Mouse (Mus musculus): ENCODE measurements around the gene Acsbg2. TPM values are rescaled to one million over a fixed set of nuclear protein-coding genes. Genes with fewer than 3 reads are reported as not detected.

The Acsbg2 gene
- polyA plus RNA-seq, 1 experiment from 2014 or later = not detected

DNA sequence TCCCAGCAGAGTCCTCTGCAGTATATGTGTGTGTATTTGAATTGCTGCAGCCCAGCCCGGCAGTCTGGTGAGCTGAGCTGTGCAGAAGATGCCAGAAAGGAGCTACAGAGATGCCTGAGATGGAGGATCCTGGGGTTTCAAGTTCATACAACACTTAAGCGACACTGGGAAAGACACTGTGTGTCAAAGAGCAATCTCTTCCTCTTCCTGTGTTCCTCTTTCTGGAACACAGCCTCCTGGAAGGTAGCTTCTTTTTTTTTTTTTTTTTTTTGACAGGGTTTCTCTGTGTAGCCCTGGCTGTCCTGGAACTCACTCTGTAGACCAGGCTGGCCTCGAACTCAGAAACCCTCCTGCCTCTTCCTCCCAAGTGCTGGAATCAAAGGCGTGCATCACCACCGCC is 25.5 kb downstream of the Acsbg2 start:
- TF ChIP-seq CTCF (IDR thresholded peaks at IDR 0.05; ENCODE audit: low read depth) = no peak
- Histone ChIP-seq H3K9me3 (replicated peaks; ENCODE audit: low read length) (no peaks in the 10 kb centered on the region), H3K27ac (no peak overlapping the region), H3K36me3 (ENCODE audit: insufficient read depth, low read length) (no peaks in the 10 kb centered on the region), H3K27me3 (ENCODE audit: insufficient read depth, low read length) (no peaks in the 10 kb centered on the region), H3K4me2 (ENCODE audit: low read length) (no peak overlapping the region), H3K4me1 (replicated peaks; ENCODE audit: insufficient read depth, low read length) (no peaks in the 10 kb centered on the region), H3K9ac (ENCODE audit: low read depth, low read length) (no peak overlapping the region), H3K4me3 (replicated peaks; ENCODE audit: low read depth, low read length) (no peak overlapping the region)
- ATAC-seq (replicated peaks; ENCODE audit: low FRiP score, low read depth) = no peak
- no peak for DNase-seq (ENCODE audit: low spot score)
- 79% methylated on average over 5 of the region's 5 CpGs for WGBS

DNA sequence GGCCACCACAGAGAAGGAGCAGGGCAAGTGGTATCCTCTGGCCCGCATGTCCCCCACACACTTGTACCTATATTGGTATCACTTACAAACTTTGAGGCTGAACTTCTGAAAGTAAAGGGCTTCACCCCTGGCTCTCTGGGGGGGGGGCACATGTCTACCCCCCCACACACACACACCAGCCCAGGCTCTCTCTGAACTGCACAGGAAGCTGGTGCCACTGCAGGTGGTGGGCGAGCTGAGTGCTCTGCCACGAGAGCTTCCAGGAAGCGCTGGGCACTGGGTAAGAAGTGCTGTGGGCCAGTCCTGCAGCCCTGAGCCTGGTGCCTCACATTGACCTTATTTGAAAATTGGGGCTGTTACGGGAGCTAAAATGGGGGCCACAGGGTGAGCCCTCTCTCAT is 30.6 kb downstream of the Acsbg2 start:
- no peak for ATAC-seq (replicated peaks; ENCODE audit: low FRiP score, low read depth)
- no peaks in the 10 kb centered on the region for H3K9me3 ChIP-seq (replicated peaks; ENCODE audit: low read length)
- H3K36me3 ChIP-seq (ENCODE audit: insufficient read depth, low read length) = no peaks in the 10 kb centered on the region
- H3K4me2 ChIP-seq (ENCODE audit: low read length) = no peak overlapping the region
- TF ChIP-seq CTCF (IDR thresholded peaks at IDR 0.05; ENCODE audit: low read depth) = no peak
- no peak for DNase-seq (ENCODE audit: low spot score)
- WGBS = 84% methylated on average over 5 of the region's 5 CpGs
- H3K9ac ChIP-seq (ENCODE audit: low read depth, low read length) = no peak overlapping the region
- no peak overlapping the region for H3K4me3 ChIP-seq (replicated peaks; ENCODE audit: low read depth, low read length)
- no peak overlapping the region for H3K27ac ChIP-seq
- H3K27me3 ChIP-seq (ENCODE audit: insufficient read depth, low read length) = no peaks in the 10 kb centered on the region
- H3K4me1 ChIP-seq (replicated peaks; ENCODE audit: insufficient read depth, low read length) = no peaks in the 10 kb centered on the region

DNA sequence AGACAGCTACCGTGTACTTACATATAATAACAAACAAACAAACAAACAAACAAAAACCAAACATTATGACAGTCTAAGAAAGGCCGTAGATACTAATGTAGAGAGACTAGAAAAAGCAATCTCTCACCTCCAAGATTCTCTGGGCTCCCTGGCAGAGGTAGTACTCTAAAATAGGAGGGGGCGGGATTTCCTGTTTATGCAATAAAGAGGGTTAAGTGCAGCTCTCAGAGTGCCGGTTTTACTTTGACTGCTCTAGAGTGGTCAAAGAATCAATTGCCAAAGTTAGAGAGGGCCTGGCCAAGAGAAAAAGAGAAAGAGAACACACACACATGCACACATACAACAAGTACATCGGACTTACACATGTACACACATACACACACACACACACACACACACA is 32.1 kb downstream of the Acsbg2 start:
- WGBS = 77% methylated on average over 5 of the region's 5 CpGs
- Histone ChIP-seq H3K4me2 (ENCODE audit: low read length) (no peak overlapping the region), H3K9ac (ENCODE audit: low read depth, low read length) (no peak overlapping the region), H3K27me3 (ENCODE audit: insufficient read depth, low read length) (no peaks in the 10 kb centered on the region), H3K9me3 (replicated peaks; ENCODE audit: low read length) (no peaks in the 10 kb centered on the region), H3K4me3 (replicated peaks; ENCODE audit: low read depth, low read length) (no peak overlapping the region), H3K4me1 (replicated peaks; ENCODE audit: insufficient read depth, low read length) (no peaks in the 10 kb centered on the region), H3K36me3 (ENCODE audit: insufficient read depth, low read length) (no peaks in the 10 kb centered on the region), H3K27ac (no peak overlapping the region)
- DNase-seq (ENCODE audit: low spot score) (no peak), ATAC-seq (replicated peaks; ENCODE audit: low FRiP score, low read depth) (no peak)
- no peak for TF ChIP-seq CTCF (IDR thresholded peaks at IDR 0.05; ENCODE audit: low read depth)

DNA sequence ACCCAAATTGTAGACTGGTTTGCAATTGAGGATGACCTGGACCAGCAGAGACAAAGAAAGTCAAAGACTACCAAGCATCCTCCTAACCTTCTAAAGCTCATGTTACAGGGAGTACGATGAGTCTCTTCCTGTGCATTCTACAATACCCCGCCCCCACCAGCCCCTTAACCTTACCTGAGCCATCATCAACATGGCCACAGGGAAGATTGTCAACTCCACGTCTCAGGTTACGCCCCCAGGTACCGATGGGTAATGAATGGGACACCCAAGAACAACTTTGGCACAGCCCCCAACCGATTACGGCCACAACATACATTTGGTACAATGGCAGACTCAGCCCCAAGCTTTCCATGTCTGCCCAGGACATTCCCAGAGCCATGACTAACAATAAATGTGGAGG is 33.7 kb downstream of the Acsbg2 start:
- Histone ChIP-seq H3K9me3 (replicated peaks; ENCODE audit: low read length) (no peaks in the 10 kb centered on the region), H3K36me3 (ENCODE audit: insufficient read depth, low read length) (no peaks in the 10 kb centered on the region), H3K4me2 (ENCODE audit: low read length) (no peak overlapping the region), H3K27me3 (ENCODE audit: insufficient read depth, low read length) (no peaks in the 10 kb centered on the region), H3K9ac (ENCODE audit: low read depth, low read length) (no peak overlapping the region), H3K27ac (no peak overlapping the region), H3K4me3 (replicated peaks; ENCODE audit: low read depth, low read length) (no peak overlapping the region), H3K4me1 (replicated peaks; ENCODE audit: insufficient read depth, low read length) (no peaks in the 10 kb centered on the region)
- DNase-seq (ENCODE audit: low spot score) (no peak), ATAC-seq (replicated peaks; ENCODE audit: low FRiP score, low read depth) (no peak)
- no peak for TF ChIP-seq CTCF (IDR thresholded peaks at IDR 0.05; ENCODE audit: low read depth)
- WGBS = 65% methylated on average over 7 of the region's 7 CpGs

DNA sequence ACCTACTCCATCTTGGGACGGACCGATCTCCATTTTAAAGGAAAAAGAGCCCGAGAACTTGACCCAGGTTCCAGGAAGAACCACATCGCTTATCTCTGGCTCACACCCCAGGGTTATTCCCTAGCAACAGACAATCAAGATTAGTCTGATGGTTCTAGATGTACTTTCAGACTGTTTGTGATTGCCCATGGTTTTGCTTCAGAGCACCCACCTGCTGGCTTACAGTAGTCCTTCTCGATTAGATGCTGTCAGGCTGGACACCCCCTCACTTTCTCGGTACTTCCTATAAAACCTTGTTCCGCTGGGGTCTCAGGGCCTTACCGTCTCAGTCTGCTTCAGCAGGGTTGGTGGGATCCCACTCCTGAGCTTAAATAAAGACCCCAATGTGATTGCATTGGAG is 37.9 kb downstream of the Acsbg2 start:
- WGBS = 84% methylated on average over 8 of the region's 8 CpGs
- H3K4me3 ChIP-seq (replicated peaks; ENCODE audit: low read depth, low read length) = no peak overlapping the region
- no peaks in the 10 kb centered on the region for H3K9me3 ChIP-seq (replicated peaks; ENCODE audit: low read length)
- no peak overlapping the region for H3K4me2 ChIP-seq (ENCODE audit: low read length)
- no peak for ATAC-seq (replicated peaks; ENCODE audit: low FRiP score, low read depth)
- H3K27me3 ChIP-seq (ENCODE audit: insufficient read depth, low read length) = no peaks in the 10 kb centered on the region
- no peaks in the 10 kb centered on the region for H3K36me3 ChIP-seq (ENCODE audit: insufficient read depth, low read length)
- TF ChIP-seq CTCF (IDR thresholded peaks at IDR 0.05; ENCODE audit: low read depth) = no peak
- H3K27ac ChIP-seq = no peak overlapping the region
- DNase-seq (ENCODE audit: low spot score) = no peak
- H3K9ac ChIP-seq (ENCODE audit: low read depth, low read length) = no peak overlapping the region
- H3K4me1 ChIP-seq (replicated peaks; ENCODE audit: insufficient read depth, low read length) = no peaks in the 10 kb centered on the region

DNA sequence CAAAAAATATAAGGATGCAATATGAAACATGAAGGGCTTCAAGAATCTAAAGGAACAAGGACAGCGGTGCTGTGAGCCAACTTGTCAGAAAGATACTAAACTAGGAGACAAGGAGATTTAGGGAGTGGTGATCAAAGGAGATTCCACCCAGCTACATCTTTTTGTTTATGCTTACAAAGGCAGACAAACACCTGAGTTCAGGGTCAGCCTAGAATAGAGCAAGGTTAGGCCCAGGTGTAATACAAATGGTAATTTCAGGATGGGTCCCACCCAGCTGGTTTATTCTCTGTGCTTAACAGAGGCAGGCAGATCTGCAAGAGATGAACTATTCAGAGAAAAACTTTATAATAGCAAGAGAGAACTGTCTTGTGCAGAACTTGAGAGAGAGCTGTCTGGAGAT is 40.9 kb downstream of the Acsbg2 start:
- Histone ChIP-seq H3K4me2 (ENCODE audit: low read length) (no peak overlapping the region), H3K4me1 (replicated peaks; ENCODE audit: insufficient read depth, low read length) (peaks cover 7% of the 10 kb centered on the region; the same call in 1 of the 2 replicates), H3K27ac (no peak overlapping the region), H3K4me3 (replicated peaks; ENCODE audit: low read depth, low read length) (no peak overlapping the region), H3K9ac (ENCODE audit: low read depth, low read length) (no peak overlapping the region), H3K36me3 (ENCODE audit: insufficient read depth, low read length) (no peaks in the 10 kb centered on the region), H3K27me3 (ENCODE audit: insufficient read depth, low read length) (no peaks in the 10 kb centered on the region), H3K9me3 (replicated peaks; ENCODE audit: low read length) (no peaks in the 10 kb centered on the region)
- WGBS = 89% methylated on average over 1 of the region's 1 CpGs
- TF ChIP-seq CTCF (IDR thresholded peaks at IDR 0.05; ENCODE audit: low read depth) = no peak
- ATAC-seq (replicated peaks; ENCODE audit: low FRiP score, low read depth) (no peak), DNase-seq (ENCODE audit: low spot score) (no peak)

GRCm38 (mm10) chr17:56832918-56833317 is 41.3 kb downstream of the Acsbg2 start:
- no peak overlapping the region for H3K9ac ChIP-seq (ENCODE audit: low read depth, low read length)
- H3K27ac ChIP-seq = no peak overlapping the region
- H3K9me3 ChIP-seq (replicated peaks; ENCODE audit: low read length) = no peaks in the 10 kb centered on the region
- WGBS = 86% methylated on average over 1 of the region's 1 CpGs
- ATAC-seq (replicated peaks; ENCODE audit: low FRiP score, low read depth) (no peak), DNase-seq (ENCODE audit: low spot score) (no peak)
- TF ChIP-seq CTCF (IDR thresholded peaks at IDR 0.05; ENCODE audit: low read depth) = no peak
- no peaks in the 10 kb centered on the region for H3K27me3 ChIP-seq (ENCODE audit: insufficient read depth, low read length)
- H3K4me1 ChIP-seq (replicated peaks; ENCODE audit: insufficient read depth, low read length) = peaks cover 7% of the 10 kb centered on the region; the same call in 1 of the 2 replicates
- no peak overlapping the region for H3K4me3 ChIP-seq (replicated peaks; ENCODE audit: low read depth, low read length)
- H3K4me2 ChIP-seq (ENCODE audit: low read length) = no peak overlapping the region
- no peaks in the 10 kb centered on the region for H3K36me3 ChIP-seq (ENCODE audit: insufficient read depth, low read length)

Measured in kidney, postnatal 0 days (tissue).